Mouse (Mus musculus) liver, embryonic 13.5 days (tissue): ENCODE results near the gene Syt6. TPM values are rescaled to one million over a fixed set of nuclear protein-coding genes. Genes with fewer than 3 reads are reported as not detected.

Source experiments
- ATAC-seq: fragments of 200-750 bp; cut with Nextera tagmentation; 2 replicates; pipeline ENCODE4 v1.8.0; 2017; ENCODE audit warnings: low read depth, mild to moderate bottlenecking, moderate number of reproducible peaks, moderate library complexity
- DNase-seq: peaks from one replicate; pipeline ENCODE4 v3.0.0; 2022
- H3K27ac ChIP-seq: fragments of 300-500 bp; sonication (generic); 2 replicates; pipeline ENCODE4 v1.5.1; 2015; ENCODE audit warnings: moderate library complexity, mild to moderate bottlenecking, inconsistent platforms
- H3K27me3 ChIP-seq: fragments of 300-500 bp; sonication (generic); 2 replicates; pipeline ENCODE4 v1.6.1; 2015; ENCODE audit warnings: mild to moderate bottlenecking, inconsistent platforms
- H3K36me3 ChIP-seq: fragments of 300-500 bp; sonication (generic); 2 replicates; pipeline ENCODE4 v1.6.1; 2015; ENCODE audit warnings: mild to moderate bottlenecking, inconsistent platforms
- H3K4me1 ChIP-seq: fragments of 300-500 bp; sonication (generic); replicated peaks from 2 replicates; pipeline ENCODE4 v1.6.1; 2015; ENCODE audit warnings: inconsistent platforms
- H3K4me2 ChIP-seq: fragments of 300-500 bp; sonication (generic); 2 replicates; pipeline ENCODE4 v1.6.1; 2015; ENCODE audit warnings: inconsistent platforms, mild to moderate bottlenecking, moderate library complexity
- H3K4me3 ChIP-seq: fragments of 300-500 bp; sonication (generic); replicated peaks from 2 replicates; pipeline ENCODE4 v1.5.1; 2015; ENCODE audit warnings: mild to moderate bottlenecking, inconsistent platforms
- H3K9ac ChIP-seq: fragments of 300-500 bp; sonication (generic); 2 replicates; pipeline ENCODE4 v1.6.1; 2015; ENCODE audit warnings: mild to moderate bottlenecking, inconsistent platforms
- H3K9me3 ChIP-seq: fragments of 300-500 bp; sonication (generic); replicated peaks from 2 replicates; pipeline ENCODE4 v1.6.1; 2016; ENCODE audit warnings: inconsistent platforms
- WGBS: fragments of 180-500 bp; shearing (Covaris S2); methylation state at CpG from one replicate; pipeline ENCODE4 v1.1.7; 2015; ENCODE audit not compliant: insufficient replicate concordance; 5-methylcytosine and 5-hydroxymethylcytosine counted together
- polyA plus RNA-seq: library from polyadenylated mRNA; unstranded; fragments of >200 nt; fragmentation: Nextera tagmentation; extraction: Ambion mirVana; gene quantifications from 2 replicates; pipeline ENCODE4 v1.2.1, GENCODE M21; 2015

Gene Syt6
- polyA plus RNA-seq, 1 experiment from 2014 or later, result not detected

GRCm38 (mm10) chr3:103601011-103601410 is 26.0 kb downstream of the Syt6 start:
- 55% methylated on average over 7 of the region's 7 CpGs for WGBS
- no peak overlapping the region for H3K9ac ChIP-seq

GRCm38 (mm10) chr3:103601561-103601960 is 26.5 kb downstream of the Syt6 start:
- DNase-seq, result no peak
- WGBS, result 61% methylated on average over 1 of the region's 1 CpGs
- Histone ChIP-seq H3K4me1 (no peaks in the 10 kb centered on the region), H3K4me2 (no peak overlapping the region), H3K4me3 (no peak overlapping the region), H3K27me3 (no peaks in the 10 kb centered on the region), H3K27ac (no peak overlapping the region), H3K9ac (no peak overlapping the region), H3K36me3 (no peaks in the 10 kb centered on the region), H3K9me3 (no peaks in the 10 kb centered on the region)
- ATAC-seq, result no peak

More at GRCm38 (mm10) chr3:103601011-103601410, 26.0 kb downstream of the Syt6 start:
- ATAC-seq (no peak), DNase-seq (no peak)
- H3K9me3 ChIP-seq, result no peaks in the 10 kb centered on the region
- no peaks in the 10 kb centered on the region for H3K36me3 ChIP-seq
- H3K4me2 ChIP-seq, result no peak overlapping the region
- H3K4me3 ChIP-seq, result no peak overlapping the region
- no peaks in the 10 kb centered on the region for H3K4me1 ChIP-seq
- no peak overlapping the region for H3K27ac ChIP-seq
- H3K27me3 ChIP-seq, result no peaks in the 10 kb centered on the region

- Histone ChIP-seq H3K9me3 (no peaks in the 10 kb centered on the region), H3K9ac (no peak overlapping the region), H3K4me1 (no peaks in the 10 kb centered on the region), H3K4me2 (no peak overlapping the region), H3K27ac (no peak overlapping the region), H3K36me3 (no peaks in the 10 kb centered on the region), H3K4me3 (no peak overlapping the region), H3K27me3 (no peaks in the 10 kb centered on the region)
- WGBS, result 63% methylated on average over 6 of the region's 6 CpGs
- ATAC-seq (no peak), DNase-seq (no peak)
Measured at GRCm38 (mm10) chr3:103606045-103606597, 31.1 kb downstream of the Syt6 start.

GRCm38 (mm10) chr3:103606660-103607595 is 31.9 kb downstream of the Syt6 start:
- ATAC-seq, result no peak
- H3K27ac ChIP-seq, result no peak overlapping the region
- H3K9ac ChIP-seq, result no peak overlapping the region
- no peaks in the 10 kb centered on the region for H3K27me3 ChIP-seq
- no peak overlapping the region for H3K4me2 ChIP-seq
- no peaks in the 10 kb centered on the region for H3K4me1 ChIP-seq
- no peaks in the 10 kb centered on the region for H3K9me3 ChIP-seq
- no peaks in the 10 kb centered on the region for H3K36me3 ChIP-seq
- no peak for DNase-seq
- WGBS, result 74% methylated on average over 13 of the region's 13 CpGs
- no peak overlapping the region for H3K4me3 ChIP-seq

GRCm38 (mm10) chr3:103610231-103610630 is 35.2 kb downstream of the Syt6 start:
- no peaks in the 10 kb centered on the region for H3K9me3 ChIP-seq
- no peaks in the 10 kb centered on the region for H3K36me3 ChIP-seq
- DNase-seq, result no peak
- ATAC-seq, result no peak
- H3K4me2 ChIP-seq, result no peak overlapping the region
- no peaks in the 10 kb centered on the region for H3K27me3 ChIP-seq
- no peak overlapping the region for H3K27ac ChIP-seq
- no peaks in the 10 kb centered on the region for H3K4me1 ChIP-seq
- 76% methylated on average over 5 of the region's 5 CpGs for WGBS
- no peak overlapping the region for H3K4me3 ChIP-seq
- H3K9ac ChIP-seq, result no peak overlapping the region

GRCm38 (mm10) chr3:103612636-103613355 is 37.8 kb downstream of the Syt6 start:
- Histone ChIP-seq H3K9ac (no peak overlapping the region), H3K4me2 (no peak overlapping the region), H3K36me3 (no peaks in the 10 kb centered on the region), H3K27me3 (no peaks in the 10 kb centered on the region), H3K9me3 (no peaks in the 10 kb centered on the region), H3K4me1 (no peaks in the 10 kb centered on the region), H3K4me3 (no peak overlapping the region), H3K27ac (no peak overlapping the region)
- no peak for ATAC-seq
- WGBS, result 55% methylated on average over 9 of the region's 9 CpGs
- DNase-seq, result no peak

GRCm38 (mm10) chr3:103615621-103616020 is 40.6 kb downstream of the Syt6 start:
- Histone ChIP-seq H3K4me3 (no peak overlapping the region), H3K4me1 (no peaks in the 10 kb centered on the region), H3K9me3 (no peaks in the 10 kb centered on the region), H3K27ac (no peak overlapping the region), H3K9ac (no peak overlapping the region), H3K36me3 (no peaks in the 10 kb centered on the region), H3K27me3 (no peaks in the 10 kb centered on the region), H3K4me2 (no peak overlapping the region)
- no peak for ATAC-seq
- 60% methylated on average over 4 of the region's 4 CpGs for WGBS
- no peak for DNase-seq

GRCm38 (mm10) chr3:103616981-103617380 is 42.0 kb downstream of the Syt6 start:
- Histone ChIP-seq H3K4me1 (no peaks in the 10 kb centered on the region), H3K36me3 (no peaks in the 10 kb centered on the region), H3K9me3 (no peaks in the 10 kb centered on the region), H3K4me3 (no peak overlapping the region), H3K27me3 (no peaks in the 10 kb centered on the region), H3K4me2 (no peak overlapping the region), H3K9ac (no peak overlapping the region), H3K27ac (no peak overlapping the region)
- DNase-seq (no peak), ATAC-seq (no peak)
- 20% methylated on average over 6 of the region's 6 CpGs for WGBS

- H3K4me3 ChIP-seq, result no peak overlapping the region
- H3K9ac ChIP-seq, result no peak overlapping the region
- H3K9me3 ChIP-seq, result no peaks in the 10 kb centered on the region
- no peaks in the 10 kb centered on the region for H3K36me3 ChIP-seq
- no peak overlapping the region for H3K27ac ChIP-seq
- DNase-seq (no peak), ATAC-seq (no peak)
- H3K4me2 ChIP-seq, result no peak overlapping the region
- H3K4me1 ChIP-seq, result no peaks in the 10 kb centered on the region
- no peaks in the 10 kb centered on the region for H3K27me3 ChIP-seq
- 56% methylated on average over 11 of the region's 11 CpGs for WGBS
Measured at GRCm38 (mm10) chr3:103620101-103620500, 45.1 kb downstream of the Syt6 start.

- DNase-seq, result no peak
- WGBS, result 63% methylated on average over 10 of the region's 10 CpGs
- Histone ChIP-seq H3K27ac (no peak overlapping the region), H3K27me3 (no peaks in the 10 kb centered on the region), H3K4me3 (no peak overlapping the region), H3K4me2 (no peak overlapping the region), H3K4me1 (no peaks in the 10 kb centered on the region), H3K36me3 (no peaks in the 10 kb centered on the region), H3K9me3 (no peaks in the 10 kb centered on the region), H3K9ac (no peak overlapping the region)
- no peak for ATAC-seq
Measured at GRCm38 (mm10) chr3:103623893-103624470, 49.0 kb downstream of the Syt6 start.

GRCm38 (mm10) chr3:103624591-103625051 is 49.6 kb downstream of the Syt6 start:
- H3K9me3 ChIP-seq, result no peaks in the 10 kb centered on the region
- no peak overlapping the region for H3K9ac ChIP-seq
- H3K4me3 ChIP-seq, result no peak overlapping the region
- ATAC-seq (no peak), DNase-seq (no peak)
- no peak overlapping the region for H3K27ac ChIP-seq
- no peak overlapping the region for H3K4me2 ChIP-seq
- no peaks in the 10 kb centered on the region for H3K27me3 ChIP-seq
- 53% methylated on average over 5 of the region's 5 CpGs for WGBS
- H3K4me1 ChIP-seq, result no peaks in the 10 kb centered on the region
- H3K36me3 ChIP-seq, result no peaks in the 10 kb centered on the region
